Mouse (Mus musculus) B cell, adult (primary cell): ENCODE measurements around the gene Lrrn4cl. TPM values are rescaled to one million over a fixed set of nuclear protein-coding genes. Genes with fewer than 3 reads are reported as not detected.

Source experiments
- total RNA-seq: library from RNA; stranded (reverse); gene quantifications from 4 replicates; pipeline ENCODE4 v1.2.4, GENCODE M21; 2023; ENCODE audit not compliant: inconsistent age

Lrrn4cl gene
- total RNA-seq, 1 experiment from 2014 or later = 0.69 TPM

Other genes starting within 250 kb of the Lrrn4cl start
- not detected in 4 replicates for gene Slc22a6, start 232.7 kb upstream of the Lrrn4cl start, total RNA-seq
- gene Chrm1, start 187.0 kb upstream of the Lrrn4cl start, total RNA-seq = not detected in 4 replicates
- gene Slc3a2, start 127.4 kb upstream of the Lrrn4cl start, total RNA-seq = 215 to 230 TPM (median 221 TPM) in 4 replicates
- 66.4 to 86.6 TPM (median 70.6 TPM) in 4 replicates for gene Wdr74, start 114.9 kb upstream of the Lrrn4cl start, total RNA-seq
- 4.2 to 4.8 TPM (median 4.5 TPM) in 4 replicates for gene 1700092M07Rik, start 110.0 kb upstream of the Lrrn4cl start, total RNA-seq
- gene Stx5a, start 109.4 kb upstream of the Lrrn4cl start, total RNA-seq = 209 to 258 TPM (median 241 TPM) in 4 replicates
- gene Nxf1, start 93.7 kb upstream of the Lrrn4cl start, total RNA-seq = 374 to 413 TPM (median 398 TPM) in 4 replicates
- 28.8 to 38.3 TPM (median 33.5 TPM) in 4 replicates for gene Tmem223, start 79.8 kb upstream of the Lrrn4cl start, total RNA-seq
- gene Tmem179b, start 76.3 kb upstream of the Lrrn4cl start, total RNA-seq = 70.3 to 85.2 TPM (median 76.3 TPM) in 4 replicates
- gene Taf6l, start 64.4 kb upstream of the Lrrn4cl start, total RNA-seq = 18.7 to 25.0 TPM (median 24.5 TPM) in 4 replicates
- 59.9 to 73.9 TPM (median 64.1 TPM) in 4 replicates for gene Polr2g, start 52.2 kb upstream of the Lrrn4cl start, total RNA-seq
- 1.1 to 2.0 TPM (median 1.6 TPM) in 4 replicates for gene Zbtb3, start 48.2 kb upstream of the Lrrn4cl start, total RNA-seq
- 29.7 to 34.2 TPM (median 31.8 TPM) in 4 replicates for gene Ttc9c, start 31.4 kb upstream of the Lrrn4cl start, total RNA-seq
- gene Hnrnpul2, start 30.8 kb upstream of the Lrrn4cl start, total RNA-seq = 114 to 120 TPM (median 118 TPM) in 4 replicates
- gene AC129217.1, start 21.0 kb upstream of the Lrrn4cl start, total RNA-seq = 9.1 to 16.6 TPM (median 9.7 TPM) in 4 replicates
- gene Bscl2, start 13.3 kb upstream of the Lrrn4cl start, total RNA-seq = 46.7 to 50.3 TPM (median 48.0 TPM) in 4 replicates
- not detected in 4 replicates for gene Gng3, start 11.6 kb upstream of the Lrrn4cl start, total RNA-seq
- 131 to 153 TPM (median 146 TPM) in 4 replicates for gene Ubxn1, start 20.7 kb downstream of the Lrrn4cl start, total RNA-seq
- 20.4 to 22.0 TPM (median 20.8 TPM) in 4 replicates for gene Uqcc3, start 30.2 kb downstream of the Lrrn4cl start, total RNA-seq
- 5.8 to 25.1 TPM (median 14.5 TPM) in 4 replicates for gene Lbhd1, start 33.0 kb downstream of the Lrrn4cl start, total RNA-seq
- gene Gm49403, start 33.2 kb downstream of the Lrrn4cl start, total RNA-seq = not detected in 4 replicates
- 37.3 to 46.2 TPM (median 41.3 TPM) in 4 replicates for gene 1810009A15Rik, start 38.1 kb downstream of the Lrrn4cl start, total RNA-seq
- 3.4 to 6.4 TPM in 2 of 4 replicates, not detected in the others for gene Gm49416, start 38.2 kb downstream of the Lrrn4cl start, total RNA-seq
- gene Ints5, start 42.2 kb downstream of the Lrrn4cl start, total RNA-seq = 17.3 to 21.1 TPM (median 20.2 TPM) in 4 replicates
- gene Ganab, start 47.3 kb downstream of the Lrrn4cl start, total RNA-seq = 154 to 162 TPM (median 156 TPM) in 4 replicates
- 64.7 to 70.7 TPM (median 65.6 TPM) in 4 replicates for gene B3gat3, start 69.6 kb downstream of the Lrrn4cl start, total RNA-seq
- 3.7 to 4.9 TPM (median 4.3 TPM) in 4 replicates for gene Rom1, start 78.6 kb downstream of the Lrrn4cl start, total RNA-seq
- 81.6 to 99.9 TPM (median 83.4 TPM) in 4 replicates for gene Eml3, start 78.8 kb downstream of the Lrrn4cl start, total RNA-seq
- gene Mta2, start 91.1 kb downstream of the Lrrn4cl start, total RNA-seq = 194 to 213 TPM (median 202 TPM) in 4 replicates
- 41.4 to 46.3 TPM (median 43.1 TPM) in 4 replicates for gene Tut1, start 103.1 kb downstream of the Lrrn4cl start, total RNA-seq
- gene Eef1g, start 116.3 kb downstream of the Lrrn4cl start, total RNA-seq = 498 to 534 TPM (median 511 TPM) in 4 replicates
- 110 to 155 TPM (median 141 TPM) in 4 replicates for gene Ahnak, start 138.5 kb downstream of the Lrrn4cl start, total RNA-seq
- not detected in 4 replicates for gene Scgb1a1, start 237.2 kb downstream of the Lrrn4cl start, total RNA-seq